Mouse (Mus musculus) liver, embryonic 13.5 days (tissue): ENCODE measurements around the gene Sumo3. TPM values are rescaled to one million over a fixed set of nuclear protein-coding genes. Genes with fewer than 3 reads are reported as not detected.

Source experiments
- ATAC-seq: fragments of 200-750 bp; cut with Nextera tagmentation; 2 replicates; pipeline ENCODE4 v1.8.0; 2017; ENCODE audit warnings: low read depth, mild to moderate bottlenecking, moderate number of reproducible peaks, moderate library complexity
- DNase-seq: peaks from one replicate; pipeline ENCODE4 v3.0.0; 2022
- H3K27ac ChIP-seq: fragments of 300-500 bp; sonication (generic); 2 replicates; pipeline ENCODE4 v1.5.1; 2015; ENCODE audit warnings: moderate library complexity, mild to moderate bottlenecking, inconsistent platforms
- H3K27me3 ChIP-seq: fragments of 300-500 bp; sonication (generic); 2 replicates; pipeline ENCODE4 v1.6.1; 2015; ENCODE audit warnings: mild to moderate bottlenecking, inconsistent platforms
- H3K36me3 ChIP-seq: fragments of 300-500 bp; sonication (generic); 2 replicates; pipeline ENCODE4 v1.6.1; 2015; ENCODE audit warnings: mild to moderate bottlenecking, inconsistent platforms
- H3K4me1 ChIP-seq: fragments of 300-500 bp; sonication (generic); replicated peaks from 2 replicates; pipeline ENCODE4 v1.6.1; 2015; ENCODE audit warnings: inconsistent platforms
- H3K4me2 ChIP-seq: fragments of 300-500 bp; sonication (generic); 2 replicates; pipeline ENCODE4 v1.6.1; 2015; ENCODE audit warnings: inconsistent platforms, mild to moderate bottlenecking, moderate library complexity
- H3K4me3 ChIP-seq: fragments of 300-500 bp; sonication (generic); replicated peaks from 2 replicates; pipeline ENCODE4 v1.5.1; 2015; ENCODE audit warnings: mild to moderate bottlenecking, inconsistent platforms
- H3K9ac ChIP-seq: fragments of 300-500 bp; sonication (generic); 2 replicates; pipeline ENCODE4 v1.6.1; 2015; ENCODE audit warnings: mild to moderate bottlenecking, inconsistent platforms
- H3K9me3 ChIP-seq: fragments of 300-500 bp; sonication (generic); replicated peaks from 2 replicates; pipeline ENCODE4 v1.6.1; 2016; ENCODE audit warnings: inconsistent platforms
- WGBS: fragments of 180-500 bp; shearing (Covaris S2); methylation state at CpG from one replicate; pipeline ENCODE4 v1.1.7; 2015; ENCODE audit not compliant: insufficient replicate concordance; 5-methylcytosine and 5-hydroxymethylcytosine counted together
- microRNA counts: library from miRNA; unstranded; fragments of <30 nt; microRNA quantifications from one replicate; lab custom pipeline; 2016
- microRNA-seq: library from miRNA; unstranded; fragments of <30 nt; microRNA quantifications from one replicate; pipeline ENCODE4, GENCODE M21; 2016
- polyA plus RNA-seq: library from polyadenylated mRNA; unstranded; fragments of >200 nt; fragmentation: Nextera tagmentation; extraction: Ambion mirVana; gene quantifications from 2 replicates; pipeline ENCODE4 v1.2.1, GENCODE M21; 2015

Gene Sumo3
- polyA plus RNA-seq, 1 experiment from 2014 or later = 118 TPM

- Histone ChIP-seq H3K27ac (no peak overlapping the region), H3K4me3 (no peak overlapping the region), H3K9ac (no peak overlapping the region), H3K4me2 (no peak overlapping the region), H3K27me3 (no peaks in the 10 kb centered on the region), H3K36me3 (peaks cover 43% of the 10 kb centered on the region), H3K4me1 (no peaks in the 10 kb centered on the region), H3K9me3 (no peaks in the 10 kb centered on the region)
- DNase-seq (no peak), ATAC-seq (no peak)
- WGBS = 12% methylated on average over 1 of the region's 1 CpGs
Observed at GRCm38 (mm10) chr10:77647461-77647860, 41.6 kb downstream of the Sumo3 start.

GRCm38 (mm10) chr10:77647901-77648300 lies 42.0 kb downstream of the Sumo3 start:
- Histone ChIP-seq H3K4me3 (no peak overlapping the region), H3K4me1 (no peaks in the 10 kb centered on the region), H3K9ac (no peak overlapping the region), H3K27ac (no peak overlapping the region), H3K4me2 (no peak overlapping the region), H3K36me3 (peaks cover 40% of the 10 kb centered on the region), H3K9me3 (no peaks in the 10 kb centered on the region), H3K27me3 (no peaks in the 10 kb centered on the region)
- no peak for DNase-seq
- ATAC-seq = no peak
- WGBS = 72% methylated on average over 8 of the region's 8 CpGs

- ATAC-seq (no peak), DNase-seq (no peak)
- no peaks in the 10 kb centered on the region for H3K9me3 ChIP-seq
- H3K27me3 ChIP-seq = no peaks in the 10 kb centered on the region
- H3K36me3 ChIP-seq = no peaks in the 10 kb centered on the region
- H3K4me2 ChIP-seq = no peak overlapping the region
- no peak overlapping the region for H3K4me3 ChIP-seq
- WGBS = 82% methylated on average over 9 of the region's 9 CpGs
- H3K4me1 ChIP-seq = no peaks in the 10 kb centered on the region
- no peak overlapping the region for H3K27ac ChIP-seq
- no peak overlapping the region for H3K9ac ChIP-seq
Observed at GRCm38 (mm10) chr10:77652046-77652445, 46.1 kb downstream of the Sumo3 start.

- peaks cover 4% of the 10 kb centered on the region; the same call in 1 of the 2 replicates for H3K27me3 ChIP-seq
- no peak overlapping the region for H3K4me3 ChIP-seq
- no peak for ATAC-seq
- 46% methylated on average over 15 of the region's 15 CpGs for WGBS
- no peaks in the 10 kb centered on the region for H3K9me3 ChIP-seq
- H3K9ac ChIP-seq = no peak overlapping the region
- no peak overlapping the region for H3K4me2 ChIP-seq
- DNase-seq = no peak
- H3K27ac ChIP-seq = no peak overlapping the region
- no peaks in the 10 kb centered on the region for H3K36me3 ChIP-seq
- H3K4me1 ChIP-seq = no peaks in the 10 kb centered on the region
Observed at GRCm38 (mm10) chr10:77658286-77658994, 52.5 kb downstream of the Sumo3 start.

GRCm38 (mm10) chr10:77663949-77664665 lies 58.2 kb downstream of the Sumo3 start:
- no peak overlapping the region for H3K9ac ChIP-seq
- ATAC-seq (no peak), DNase-seq (no peak)
- H3K4me2 ChIP-seq = no peak overlapping the region
- WGBS = 39% methylated on average over 43 of the region's 43 CpGs
- H3K36me3 ChIP-seq = no peaks in the 10 kb centered on the region
- H3K27ac ChIP-seq = no peak overlapping the region
- no peaks in the 10 kb centered on the region for H3K9me3 ChIP-seq
- no peaks in the 10 kb centered on the region for H3K4me1 ChIP-seq
- H3K4me3 ChIP-seq = no peak overlapping the region
- H3K27me3 ChIP-seq = peaks cover 31% of the 10 kb centered on the region

- Histone ChIP-seq H3K27me3 (peaks cover 31% of the 10 kb centered on the region), H3K9ac (no peak overlapping the region), H3K4me3 (no peak overlapping the region), H3K4me2 (no peak overlapping the region), H3K9me3 (no peaks in the 10 kb centered on the region), H3K4me1 (peaks cover 14% of the 10 kb centered on the region), H3K36me3 (no peaks in the 10 kb centered on the region), H3K27ac (no peak overlapping the region)
- 75% methylated on average over 8 of the region's 8 CpGs for WGBS
- ATAC-seq (no peak), DNase-seq (no peak)
Observed at GRCm38 (mm10) chr10:77666342-77666741, 60.4 kb downstream of the Sumo3 start.

- Histone ChIP-seq H3K4me1 (peaks cover 25% of the 10 kb centered on the region), H3K9ac (no peak overlapping the region), H3K4me3 (no peak overlapping the region), H3K4me2 (no peak overlapping the region), H3K36me3 (no peaks in the 10 kb centered on the region), H3K9me3 (no peaks in the 10 kb centered on the region), H3K27ac (no peak overlapping the region), H3K27me3 (peaks cover 29% of the 10 kb centered on the region)
- ATAC-seq (no peak), DNase-seq (no peak)
- 61% methylated on average over 4 of the region's 4 CpGs for WGBS
Observed at GRCm38 (mm10) chr10:77667402-77667801, 61.5 kb downstream of the Sumo3 start.

MicroRNA genes within 50 kb of the gene (microRNA counts, 519-probe panel; counts per million panel counts)
- 114 counts per million for microRNA mmu-miR-1930 (lab: Ali Mortazavi, UCI)

Small RNA genes lying within 50 kb of the gene (microRNA-seq; reads per million reads assigned to microRNA genes)
- gene Mir1930 = 19.4 reads per million, percentile 33 among the genes with 10 or more reads in this experiment

Other genes with a start within 250 kb of the Sumo3 start
- gene Adarb1, start 187.8 kb upstream of the Sumo3 start, polyA plus RNA-seq = 1.0 and 1.5 TPM in 2 replicates
- 23.3 and 26.2 TPM in 2 replicates for gene Fam207a, start 90.3 kb upstream of the Sumo3 start, polyA plus RNA-seq
- gene Itgb2, start 75.8 kb upstream of the Sumo3 start, polyA plus RNA-seq = 10.3 and 10.7 TPM in 2 replicates
- 64.1 and 73.2 TPM in 2 replicates for gene Pttg1ip, start 24.4 kb upstream of the Sumo3 start, polyA plus RNA-seq
- gene Gm49325, start 100 bp downstream of the Sumo3 start, polyA plus RNA-seq = 1.1 and 5.3 TPM in 2 replicates
- gene Ube2g2, start 16.2 kb downstream of the Sumo3 start, polyA plus RNA-seq = 47.2 and 50.1 TPM in 2 replicates
- 0.07 and 0.10 TPM in 2 replicates for gene Tspear, start 80.5 kb downstream of the Sumo3 start, polyA plus RNA-seq
- not detected in 2 replicates for gene Gm19402, start 84.7 kb downstream of the Sumo3 start, polyA plus RNA-seq
- gene Gm9508, start 91.1 kb downstream of the Sumo3 start, polyA plus RNA-seq = not detected in 2 replicates
- gene Gm10272, start 100.5 kb downstream of the Sumo3 start, polyA plus RNA-seq = not detected in 2 replicates
- gene Gm10024, start 105.4 kb downstream of the Sumo3 start, polyA plus RNA-seq = not detected in 2 replicates
- not detected in 2 replicates for gene Gm10142, start 109.7 kb downstream of the Sumo3 start, polyA plus RNA-seq
- gene Krtap12-1, start 114.5 kb downstream of the Sumo3 start, polyA plus RNA-seq = not detected in 2 replicates
- not detected in 2 replicates for gene Gm10100, start 120.4 kb downstream of the Sumo3 start, polyA plus RNA-seq
- not detected in 2 replicates for gene Gm18596, start 136.5 kb downstream of the Sumo3 start, polyA plus RNA-seq
- not detected in 2 replicates for gene Gm9736, start 145.3 kb downstream of the Sumo3 start, polyA plus RNA-seq
- not detected in 2 replicates for gene Gm3233, start 153.6 kb downstream of the Sumo3 start, polyA plus RNA-seq
- gene Gm3238, start 165.2 kb downstream of the Sumo3 start, polyA plus RNA-seq = not detected in 2 replicates
- not detected in 2 replicates for gene Gm7138, start 170.8 kb downstream of the Sumo3 start, polyA plus RNA-seq
- not detected in 2 replicates for gene Gm3250, start 176.4 kb downstream of the Sumo3 start, polyA plus RNA-seq
- not detected in 2 replicates for gene Gm7137, start 182.1 kb downstream of the Sumo3 start, polyA plus RNA-seq
- gene Gm9639, start 189.0 kb downstream of the Sumo3 start, polyA plus RNA-seq = not detected in 2 replicates
- not detected in 2 replicates for gene Gm19668, start 193.0 kb downstream of the Sumo3 start, polyA plus RNA-seq
- gene Gm9507, start 205.7 kb downstream of the Sumo3 start, polyA plus RNA-seq = not detected in 2 replicates
- gene Gm2696, start 208.6 kb downstream of the Sumo3 start, polyA plus RNA-seq = not detected in 2 replicates
- not detected in 2 replicates for gene Krtap10-4, start 221.0 kb downstream of the Sumo3 start, polyA plus RNA-seq
- gene Krtap10-10, start 229.8 kb downstream of the Sumo3 start, polyA plus RNA-seq = not detected in 2 replicates
- not detected in 2 replicates for gene Gm36176, start 240.7 kb downstream of the Sumo3 start, polyA plus RNA-seq
- gene Gm10318, start 246.8 kb downstream of the Sumo3 start, polyA plus RNA-seq = not detected in 2 replicates